Comparison of ENCODE assay signal across 1 mouse cellular context in the genomic region with DNA sequence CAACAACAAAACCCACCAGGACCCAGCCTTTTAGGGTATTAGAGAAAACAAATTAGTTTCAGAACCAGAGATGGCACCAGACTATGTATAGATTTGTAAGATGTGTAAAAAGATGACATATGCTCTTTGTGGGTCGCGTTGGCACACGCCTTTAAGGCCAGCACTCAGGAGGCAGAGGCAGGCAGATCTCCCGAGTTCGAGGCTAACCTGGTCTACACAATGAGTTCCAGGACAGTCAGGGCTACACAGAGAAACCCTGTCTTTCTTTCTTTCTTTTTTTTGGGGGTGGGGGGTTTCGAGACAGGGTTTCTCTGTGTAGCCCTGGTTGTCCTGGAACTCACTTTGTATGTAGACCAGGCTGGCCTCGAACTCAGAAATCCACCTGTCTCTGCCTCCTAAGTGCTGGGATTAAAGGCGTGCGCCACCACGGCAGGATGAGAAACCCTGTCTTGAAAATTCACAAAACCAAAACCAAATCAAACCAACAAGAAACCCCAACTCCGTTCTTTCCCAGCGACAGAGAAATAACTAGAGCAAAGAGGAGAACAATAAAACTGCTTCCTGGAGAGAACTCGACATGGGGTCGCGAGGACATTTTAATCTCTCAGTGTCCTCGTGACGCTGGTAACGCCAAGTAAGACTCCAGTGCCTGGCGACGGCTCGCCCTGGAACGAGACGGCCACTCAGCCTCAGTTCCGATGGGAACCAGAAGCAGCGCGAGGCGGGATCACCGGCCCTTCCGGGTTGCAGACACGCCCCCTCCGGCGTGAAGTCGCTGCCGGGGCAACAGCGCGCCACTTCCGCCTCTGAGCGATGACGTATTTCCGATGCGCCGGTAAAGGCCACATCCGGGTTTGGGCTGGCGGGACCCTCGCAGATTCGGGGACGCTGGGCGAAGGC.
TF ChIP-seq lines count a peak whose summit lies in the region.

A gene (plus strand): TSS at position 813 of the 900 bp plus-strand sequence.

TF ChIP-seq in myocyte, 11 proteins besides CTCF, POLR2A, EP300 and RAD21 (continued from another document):
- TF ChIP-seq CEBPB (IDR thresholded peaks at IDR 0.05; ENCODE audit: insufficient read depth, poor library complexity, severe bottlenecking): no peak
- no peak for TF ChIP-seq TCF12 (IDR thresholded peaks at IDR 0.05; ENCODE audit: insufficient read depth, poor library complexity, severe bottlenecking)
- TF ChIP-seq MYOG (IDR thresholded peaks at IDR 0.05; ENCODE audit: control insufficient read depth in 1 of 3, insufficient read depth in 1 of 3, insufficient read length in 2 of 3, low read depth in 2 of 3): peak in 1 of 3 experiments; percentile 2
- no peak for TF ChIP-seq MAX (IDR thresholded peaks at IDR 0.05; ENCODE audit: low read depth)
- TF ChIP-seq POLR2AphosphoS2 (IDR thresholded peaks at IDR 0.05; ENCODE audit: insufficient read length, low read depth): peak; percentile 73
TF ChIP-seq in myocyte: peak in this region for 3.
